Mouse (Mus musculus) frontal cortex, adult (tissue): ENCODE measurements around the gene Rhd.

ENCODE experiments used
- ATAC-seq: cut with Nextera tagmentation; 2 replicates; pipeline ENCODE4 v1.9.2; 2017; ENCODE audit warnings: mild to moderate bottlenecking, moderate library complexity, mixed read lengths; ENCODE audit not compliant: low TSS enrichment

Rhd gene

GRCm38 (mm10) chr4:134930190-134930589, 65.9 kb downstream of the Rhd start:
- ATAC-seq, result no peak

- ATAC-seq, result peak; percentile 93
Measured at GRCm38 (mm10) chr4:134930684-134931481, 66.5 kb downstream of the Rhd start, which contains the start of gene Syf2. Syf2 (plus strand) TSS chr4:134930898.

- no peak for ATAC-seq
Measured at GRCm38 (mm10) chr4:134937240-134938176, 73.2 kb downstream of the Rhd start.

GRCm38 (mm10) chr4:134939900-134940299, 75.6 kb downstream of the Rhd start:
- no peak for ATAC-seq

DNA sequence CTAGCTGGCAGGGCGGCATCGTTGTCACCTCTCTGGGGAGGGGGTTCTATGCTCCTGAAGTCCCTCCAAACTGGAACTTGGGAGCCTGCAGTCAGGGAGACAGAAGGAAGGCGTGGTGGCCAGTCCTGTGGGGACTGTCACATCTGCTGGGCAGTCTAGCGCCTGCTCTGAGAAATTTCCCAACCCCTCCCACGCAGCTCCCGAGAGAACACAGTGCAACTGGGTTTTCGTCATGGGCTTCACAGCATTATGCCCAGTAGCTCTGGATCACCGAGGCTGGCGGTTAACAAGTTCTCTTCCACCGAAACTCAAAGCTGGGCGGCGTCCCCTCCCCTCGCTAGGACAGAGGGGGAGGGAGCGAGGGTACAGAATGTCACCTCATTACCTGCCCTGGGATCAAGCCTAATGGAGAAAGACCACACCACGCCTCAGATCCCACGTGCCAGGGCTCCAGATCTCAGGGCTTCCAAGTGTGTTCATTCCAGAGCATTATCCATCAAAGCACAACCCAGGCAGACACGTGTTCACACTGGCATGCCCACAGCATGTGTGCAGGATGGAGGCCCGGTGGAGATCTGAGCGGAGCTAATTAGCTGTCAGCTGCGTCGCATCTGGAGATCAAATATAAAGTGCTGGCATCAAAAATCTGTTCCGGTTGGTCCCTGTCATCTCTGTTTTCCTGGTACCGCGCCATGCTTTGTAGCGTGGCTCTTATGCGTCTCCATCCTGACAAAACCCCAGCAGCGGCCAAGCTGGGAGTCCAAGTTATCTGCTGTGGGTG, 79.6 kb downstream of the Rhd start:
- peak; percentile 70; the same call in 1 of the 2 replicates for ATAC-seq
